Mouse (Mus musculus) spleen, embryonic (tissue): Measurements from ENCODE around the gene Cldnd1.

Experiments used
- CTCF ChIA-PET: fragments of 350-600 bp; sonication (Branson Sonifier 250); formaldehyde crosslinking; loops from one replicate; lab custom pipeline; 2022; lab: Charles Lee

The Cldnd1 gene

GRCm38 (mm10) chr16:58727477-58728131 lies at the start of gene Cldnd1:
TSS of gene Cldnd1 (plus strand) at chr16:58727910.
- CTCF ChIA-PET = no interaction called here

GRCm38 (mm10) chr16:58678660-58679059 lies 49.0 kb upstream of the Cldnd1 start:
- CTCF ChIA-PET = no interaction called here

- CTCF ChIA-PET = interaction anchor here (0.6 kb wide), 1 partner anchor 41 kb away, joined by 14 read pairs; no protein-coding TSS in a partner anchor
Measured at GRCm38 (mm10) chr16:58682046-58682445, 45.7 kb upstream of the Cldnd1 start.

DNA sequence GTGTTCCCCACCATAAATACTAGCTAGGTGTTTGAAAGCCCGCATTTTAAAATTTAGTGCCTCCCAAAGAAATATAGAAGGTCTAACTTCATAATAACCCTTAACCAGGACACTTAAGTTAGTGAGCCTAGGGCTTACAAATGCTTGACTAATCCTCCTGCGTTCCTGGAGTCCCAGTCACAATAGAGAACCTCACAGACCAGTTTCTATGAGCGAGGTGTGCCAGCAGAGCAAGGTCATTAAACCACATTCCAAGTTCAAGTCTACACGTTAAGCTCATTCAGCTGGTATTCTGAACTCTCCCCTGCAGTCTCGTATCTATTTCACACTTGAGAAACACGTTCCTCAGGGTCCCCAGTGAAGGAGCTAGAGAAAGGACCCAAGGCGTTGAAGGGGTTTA lies 44.8 kb upstream of the Cldnd1 start:
- CTCF ChIA-PET = interaction anchor here (0.6 kb wide), 1 partner anchor 42 kb away, joined by 14 read pairs; no protein-coding TSS in a partner anchor

- CTCF ChIA-PET = interaction anchor here (0.7 to 0.9 kb wide), 3 partner anchors 10 to 30 kb away, joined by 4 to 17 read pairs (median 6); no protein-coding TSS in a partner anchor
Measured at GRCm38 (mm10) chr16:58683911-58684310, 43.8 kb upstream of the Cldnd1 start.

GRCm38 (mm10) chr16:58684537-58684936 lies 43.2 kb upstream of the Cldnd1 start:
- CTCF ChIA-PET = interaction anchor here (0.7 to 0.8 kb wide), 2 partner anchors 29 to 30 kb away, joined by 4 to 9 read pairs; no protein-coding TSS in a partner anchor

GRCm38 (mm10) chr16:58685548-58686537 lies 41.9 kb upstream of the Cldnd1 start:
- CTCF ChIA-PET = interaction anchor here (0.6 kb wide), 1 partner anchor 207 kb away, joined by 10 read pairs; no protein-coding TSS in a partner anchor

- CTCF ChIA-PET = no interaction called here
Measured at GRCm38 (mm10) chr16:58688534-58688933, 39.2 kb upstream of the Cldnd1 start.

DNA sequence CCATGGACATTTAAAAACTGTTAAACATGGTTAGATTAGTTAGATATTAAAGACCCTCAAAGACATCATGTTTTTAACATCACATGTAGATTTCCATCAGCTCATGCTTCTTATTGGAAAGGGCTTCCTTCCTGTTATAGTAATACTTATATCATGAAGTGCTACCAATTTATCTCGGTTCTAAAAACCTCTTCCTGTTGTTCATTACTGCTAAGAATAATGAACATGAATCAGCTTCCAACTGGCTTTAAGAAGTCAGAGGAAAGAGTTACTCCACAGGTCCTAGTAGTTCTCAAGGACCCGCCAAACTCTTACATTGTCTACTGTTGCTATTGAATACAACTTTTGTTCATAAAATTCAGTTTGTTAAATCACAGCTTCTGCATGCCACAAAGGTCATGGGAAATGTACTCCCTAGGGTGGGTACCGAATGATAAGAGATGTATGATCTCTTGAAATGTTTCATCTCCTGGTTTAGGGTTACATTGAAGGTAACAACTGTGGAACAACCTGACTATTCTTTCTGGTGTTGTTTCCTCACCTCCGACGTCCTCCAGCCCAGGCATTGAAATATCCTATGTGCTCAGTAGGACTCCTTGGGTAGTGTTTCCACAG lies 38.0 kb upstream of the Cldnd1 start:
- CTCF ChIA-PET = interaction anchor here (0.6 kb wide), 1 partner anchor 182 kb away, joined by 16 read pairs; no protein-coding TSS in a partner anchor

DNA sequence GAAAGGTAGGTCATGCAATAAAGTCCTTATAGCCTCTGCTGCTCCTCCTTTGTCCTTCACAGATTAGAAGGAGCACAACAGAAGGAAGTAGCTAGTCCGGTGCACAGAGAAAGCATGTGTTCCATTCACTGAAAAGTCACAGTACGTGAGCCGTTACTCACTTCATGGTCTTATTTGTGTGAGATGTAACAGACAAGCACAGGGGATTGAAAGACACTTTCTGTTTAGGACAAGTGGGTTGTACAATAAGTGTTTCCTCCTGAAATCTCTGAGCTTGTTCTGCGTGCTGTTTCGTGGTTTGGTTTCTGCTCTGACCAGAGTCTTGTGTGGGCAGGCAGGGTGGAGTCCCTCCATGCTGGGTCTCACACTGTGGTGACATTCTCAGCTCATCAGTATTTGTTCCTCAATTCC lies 37.4 kb upstream of the Cldnd1 start:
- CTCF ChIA-PET = interaction anchor here (0.6 kb wide), 1 partner anchor 182 kb away, joined by 16 read pairs; no protein-coding TSS in a partner anchor

GRCm38 (mm10) chr16:58694091-58694490 lies 33.6 kb upstream of the Cldnd1 start:
- CTCF ChIA-PET = no interaction called here

GRCm38 (mm10) chr16:58696796-58697195 lies 30.9 kb upstream of the Cldnd1 start:
- CTCF ChIA-PET = no interaction called here

- CTCF ChIA-PET = no interaction called here
Measured at GRCm38 (mm10) chr16:58697261-58697660, 30.4 kb upstream of the Cldnd1 start.

- CTCF ChIA-PET = no interaction called here
Measured at GRCm38 (mm10) chr16:58700174-58700573, 27.5 kb upstream of the Cldnd1 start.

GRCm38 (mm10) chr16:58700816-58701424 lies 26.8 kb upstream of the Cldnd1 start:
- CTCF ChIA-PET = no interaction called here

GRCm38 (mm10) chr16:58701779-58702178 lies 25.9 kb upstream of the Cldnd1 start:
- CTCF ChIA-PET = no interaction called here

DNA sequence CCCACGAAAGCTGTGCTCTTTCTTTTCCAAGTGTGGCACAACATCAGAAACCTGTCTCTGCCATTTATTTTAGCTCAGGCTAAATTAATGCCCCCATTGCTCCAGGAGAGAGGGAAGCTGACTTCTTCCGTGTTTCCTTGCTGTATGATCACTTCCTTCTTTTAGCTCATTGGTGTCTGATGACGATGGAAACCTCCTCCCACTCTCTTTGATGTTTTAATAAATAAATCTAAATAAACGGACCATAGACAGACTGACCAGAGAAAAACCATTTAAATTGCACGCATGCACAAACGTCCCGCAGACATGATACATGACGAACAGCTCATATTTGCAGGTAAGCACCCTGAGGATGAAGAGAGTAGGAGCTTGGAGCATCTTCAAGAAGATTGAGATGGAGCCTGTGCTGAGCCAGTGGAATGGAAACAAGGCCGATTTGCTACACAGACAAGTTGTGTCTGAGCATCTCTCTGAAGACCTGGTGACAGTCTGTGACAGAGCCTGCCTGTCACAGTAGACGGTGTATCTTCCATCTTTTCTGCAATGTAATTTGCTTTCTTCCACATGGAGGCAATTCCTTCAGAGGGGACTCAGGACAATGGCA lies 25.3 kb upstream of the Cldnd1 start:
- CTCF ChIA-PET = no interaction called here

DNA sequence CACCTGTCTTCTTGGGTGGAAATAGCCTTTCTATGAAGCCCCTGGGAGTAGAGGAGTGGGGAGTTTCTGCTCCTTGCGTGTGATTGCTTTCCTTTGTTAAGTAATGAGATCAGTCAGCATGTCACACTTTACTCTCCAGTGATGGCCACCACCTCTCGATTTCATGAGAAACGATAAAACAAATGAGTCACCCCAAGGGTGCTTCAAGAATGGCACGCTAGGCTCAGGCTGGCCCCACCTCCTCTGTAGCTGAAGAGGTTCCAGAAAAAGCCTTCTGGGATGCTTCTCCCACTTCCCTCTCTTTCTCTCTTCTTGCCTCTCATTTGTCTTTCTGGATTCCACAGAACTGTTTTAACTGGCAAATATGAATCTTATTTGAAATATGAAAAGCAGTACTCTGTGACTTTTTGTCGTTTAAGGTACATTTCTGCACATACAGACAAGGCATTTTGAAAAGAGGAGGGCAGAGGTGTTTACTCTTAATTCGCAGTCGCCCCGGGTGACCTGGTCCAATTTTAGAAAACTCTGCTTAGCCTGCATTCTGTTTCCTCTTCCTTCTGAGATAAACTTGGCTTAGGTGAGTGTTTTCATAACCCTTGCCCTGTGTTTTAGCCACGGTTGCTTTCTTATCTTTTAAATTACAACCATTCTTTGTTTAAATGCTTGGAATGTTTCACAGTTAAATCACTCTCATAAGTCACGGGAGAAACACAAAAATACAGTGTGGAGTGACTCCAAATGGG lies 24.2 kb upstream of the Cldnd1 start:
- CTCF ChIA-PET = no interaction called here

GRCm38 (mm10) chr16:58704999-58705398 lies 22.7 kb upstream of the Cldnd1 start:
- CTCF ChIA-PET = no interaction called here
